Mouse (Mus musculus) bone marrow macrophage, adult 2 months (primary cell): ENCODE results near the gene Tdp1.

ENCODE experiments used
- CTCF ChIP-seq: IDR thresholded peaks from 2 replicates; pipeline ENCODE4 v1.5.1; 2012; ENCODE audit warnings: low read depth, mild to moderate bottlenecking, low read length, moderate library complexity
- POLR2A ChIP-seq: IDR thresholded peaks from 2 replicates; pipeline ENCODE4 v1.6.1; 2012; ENCODE audit warnings: mild to moderate bottlenecking, low read depth, low read length, borderline replicate concordance

DNA sequence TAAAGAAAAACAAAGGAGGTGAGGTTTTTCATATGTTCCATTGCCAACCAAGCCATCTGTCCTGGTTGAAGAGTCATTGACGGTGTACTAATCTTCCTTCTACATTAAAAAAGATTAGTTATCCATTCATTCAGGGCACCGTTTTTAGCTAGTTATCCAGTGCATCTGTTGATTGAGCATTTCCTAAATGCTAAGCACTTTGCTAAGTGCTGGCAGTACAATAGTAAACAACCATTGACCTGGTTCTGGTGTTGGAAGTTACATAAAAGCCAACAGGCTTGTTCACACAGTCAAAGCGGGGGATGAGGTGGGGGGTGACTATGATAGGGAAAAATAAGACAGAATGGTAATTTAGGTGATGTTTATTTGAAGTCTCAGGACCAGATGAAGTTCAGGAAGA lies 35.3 kb downstream of the Tdp1 start:
- TF ChIP-seq CTCF: no peak
- no peak for TF ChIP-seq POLR2A
